Mouse (Mus musculus): ENCODE measurements at regions not wholly inside any gene's neighbourhood (a gene's known extent, or its start where the extent isn't known, plus 50 kb on each side); places are given as distances from the start of the nearest gene placed in this dataset.

DNA sequence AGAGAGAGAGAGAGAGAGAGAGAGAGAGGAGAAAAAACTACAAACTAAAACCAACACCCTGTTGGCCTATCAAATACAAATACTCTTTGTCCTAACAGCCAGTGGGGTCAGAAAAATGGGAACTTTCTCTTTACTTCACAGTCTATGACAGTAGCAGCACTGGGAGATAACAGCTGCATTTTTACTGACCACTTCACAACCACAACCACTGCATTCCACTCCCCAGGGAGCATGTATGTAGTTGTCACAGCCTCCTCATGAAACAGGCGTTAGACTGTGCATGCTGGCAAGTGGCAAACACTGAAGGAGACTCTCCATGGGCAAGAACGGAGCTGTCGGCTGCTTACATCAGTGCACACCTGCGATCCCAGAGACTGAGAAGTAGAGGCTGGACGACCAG lies 196.2 kb upstream of the Jmjd1c start:
- TF ChIP-seq POLR2A (IDR thresholded peaks at IDR 0.05; ENCODE audit: low read depth, low read length), result no peak
- TF ChIP-seq CTCF (IDR thresholded peaks at IDR 0.05; ENCODE audit: borderline replicate concordance, insufficient read depth, low read length), result no peak
